Mouse (Mus musculus) cerebellum, adult 18-20 months (tissue): ENCODE results near the gene Ugt1a10.
A peak's percentile ranks its signal among the peaks of the same experiment; 100 is the strongest.
"Not testable (repeated sequence)": the region's sequence is repeated elsewhere in the genome, so short reads cannot be mapped to it uniquely, and the experiment has no call there.

Source experiments
- DNase-seq, 2 experiments: peaks; one replicate each; pipeline ENCODE4 v3.0.0; 2021

Ugt1a10 gene

DNA sequence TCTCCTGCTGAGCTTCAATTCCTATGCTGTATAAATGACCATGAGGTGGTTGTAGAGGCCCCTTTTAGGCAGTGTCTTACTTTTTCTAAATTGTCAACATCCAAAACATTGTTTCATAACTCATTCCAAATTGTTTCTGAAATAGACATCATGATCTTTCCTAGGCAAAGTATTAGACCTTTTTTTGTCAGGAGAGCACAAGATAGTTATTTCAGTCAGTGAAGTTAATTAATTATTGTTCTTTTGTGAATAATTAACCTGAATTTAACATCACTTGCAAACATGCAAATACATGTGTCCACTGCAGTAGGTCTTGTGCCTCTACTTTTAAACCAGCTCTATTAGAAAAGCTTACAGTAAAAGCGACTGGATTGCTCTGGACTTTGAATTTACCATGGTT is at the start of gene Ugt1a10:
Gene Ugt1a10 (plus strand): TSS at position 301 of the 400 bp plus-strand sequence.
- DNase-seq, result no peak

DNA sequence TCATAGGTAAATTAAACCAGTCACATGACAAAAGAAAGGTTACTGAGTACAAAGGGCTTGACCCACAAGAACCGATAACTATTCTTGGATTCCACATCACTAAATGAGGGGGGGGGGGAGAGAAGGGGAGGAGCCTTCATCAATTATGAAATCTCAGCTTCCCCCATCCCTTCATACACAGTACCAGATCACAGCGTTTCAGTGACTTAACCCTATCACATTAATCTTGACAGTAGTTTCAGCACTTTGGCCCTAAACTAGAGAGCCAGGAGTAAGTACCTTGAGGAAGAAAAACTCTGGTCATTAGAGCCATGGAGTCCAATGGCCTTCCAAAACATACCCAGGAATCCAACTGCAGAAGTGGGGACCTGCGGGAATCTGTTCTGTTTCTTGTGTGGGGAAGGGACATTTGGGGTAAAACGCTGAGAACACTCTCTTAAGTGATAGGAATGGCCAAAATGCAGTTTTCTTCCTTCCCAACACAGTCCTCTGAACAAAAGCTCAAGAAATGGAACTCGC is 47.4 kb upstream of the Ugt1a10 start:
- no peak for DNase-seq

DNA sequence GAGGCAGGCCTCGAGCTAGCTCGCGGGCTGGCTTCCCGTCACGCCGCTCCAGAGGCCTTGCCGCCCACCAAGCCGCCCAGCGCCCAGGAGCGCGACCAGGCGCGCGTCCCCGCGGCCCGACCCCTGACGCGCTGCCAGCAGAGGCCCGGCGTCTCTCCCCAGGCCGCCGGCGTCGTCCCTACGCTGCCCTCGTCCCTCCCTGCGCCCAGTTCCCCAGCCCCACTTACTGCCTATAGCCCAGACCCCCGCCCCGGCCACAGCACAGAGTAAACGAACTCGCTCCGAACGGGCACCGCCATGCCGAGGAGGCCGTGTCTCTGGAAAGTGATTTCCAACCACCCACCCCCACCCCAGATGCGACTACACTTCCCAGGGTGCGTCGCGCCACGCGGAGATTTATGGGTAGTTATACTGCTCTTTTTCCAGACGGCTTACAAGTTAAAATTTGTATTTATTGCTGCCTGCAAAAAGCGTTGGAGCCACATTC is 46.9 kb upstream of the Ugt1a10 start, which contains the start of gene Usp40:
Gene Usp40 (minus strand): TSS at position 341 of the 487 bp plus-strand sequence.
- peak; percentile 71 to 81 for DNase-seq

DNA sequence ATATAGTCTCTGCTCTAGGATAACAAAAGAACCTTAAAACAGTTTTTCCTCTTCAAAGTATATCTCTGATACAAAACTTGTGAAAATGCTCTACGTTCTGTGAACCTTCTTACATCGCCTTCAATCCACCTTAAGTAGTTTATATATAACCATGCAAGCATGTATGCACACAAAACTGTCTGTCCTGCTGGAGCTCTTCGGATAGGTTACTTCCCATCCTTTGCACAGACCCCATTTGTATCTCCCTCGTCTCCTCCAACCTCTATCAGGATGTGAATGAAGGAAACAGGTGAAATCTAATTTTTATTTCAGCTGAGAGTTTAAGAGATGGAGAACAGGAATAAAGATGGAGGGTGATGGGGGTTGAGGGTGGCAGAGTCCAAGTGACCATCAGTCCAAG is 46.5 kb upstream of the Ugt1a10 start:
- DNase-seq, result peak in 1 of 2 experiments; percentile 4

DNA sequence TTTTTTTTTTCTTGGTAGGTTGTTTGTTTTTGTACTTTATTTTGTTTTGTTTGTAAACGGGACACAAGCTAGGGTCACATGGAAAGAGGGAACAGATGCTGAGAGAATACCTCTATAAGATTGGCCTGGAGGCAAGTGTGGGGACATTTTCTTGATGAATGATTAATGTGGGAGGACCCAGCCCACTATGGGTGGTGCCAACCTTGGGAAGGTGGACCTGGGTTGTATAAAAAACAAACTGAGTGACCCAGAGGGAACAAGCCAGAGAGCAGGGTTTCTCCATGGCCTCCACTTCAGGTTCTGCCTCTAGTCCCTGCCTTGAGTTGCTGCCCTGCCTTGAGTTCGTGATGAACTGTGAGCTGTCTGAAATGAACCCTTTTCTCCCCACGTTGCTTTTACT is 45.7 kb upstream of the Ugt1a10 start:
- no peak for DNase-seq

DNA sequence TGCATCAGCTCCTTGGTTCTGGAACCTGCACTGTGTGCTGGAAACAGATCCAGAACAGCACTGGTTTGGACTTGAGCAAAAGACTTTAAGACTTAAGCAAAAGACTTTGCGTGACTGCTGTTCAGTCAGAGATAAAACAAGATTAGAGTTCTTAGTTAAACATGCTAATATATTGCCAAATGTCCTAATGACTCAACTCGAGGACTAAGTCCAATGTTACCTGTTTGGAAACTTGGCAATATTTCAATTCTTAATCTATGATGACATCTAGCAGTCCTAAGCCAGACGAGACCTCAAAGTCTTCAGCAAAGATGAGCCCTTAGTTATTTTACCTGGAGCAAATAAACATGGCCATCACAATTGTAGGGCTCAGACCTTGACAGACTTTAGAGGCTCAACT is 41.5 kb upstream of the Ugt1a10 start:
- no peak for DNase-seq

DNA sequence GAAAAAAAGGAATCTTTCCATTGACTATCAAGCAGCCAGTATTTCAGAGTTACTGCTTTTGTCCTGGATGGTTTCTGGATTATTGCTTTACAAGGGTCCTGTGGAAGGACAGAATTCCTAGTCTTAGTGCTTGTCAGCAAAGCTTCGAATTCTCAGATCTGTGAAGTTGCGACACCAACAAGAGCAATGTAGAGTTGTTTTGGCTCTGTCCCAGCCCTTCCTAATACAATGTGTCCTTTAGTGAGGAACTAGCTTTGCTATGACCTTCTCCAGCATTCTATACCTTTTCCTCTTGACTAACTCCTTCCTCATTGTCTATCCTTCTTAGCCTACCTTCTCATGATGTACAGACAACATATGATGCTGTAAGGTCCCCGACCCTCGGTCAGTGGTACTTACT is 41.0 kb upstream of the Ugt1a10 start:
- DNase-seq, result no peak

DNA sequence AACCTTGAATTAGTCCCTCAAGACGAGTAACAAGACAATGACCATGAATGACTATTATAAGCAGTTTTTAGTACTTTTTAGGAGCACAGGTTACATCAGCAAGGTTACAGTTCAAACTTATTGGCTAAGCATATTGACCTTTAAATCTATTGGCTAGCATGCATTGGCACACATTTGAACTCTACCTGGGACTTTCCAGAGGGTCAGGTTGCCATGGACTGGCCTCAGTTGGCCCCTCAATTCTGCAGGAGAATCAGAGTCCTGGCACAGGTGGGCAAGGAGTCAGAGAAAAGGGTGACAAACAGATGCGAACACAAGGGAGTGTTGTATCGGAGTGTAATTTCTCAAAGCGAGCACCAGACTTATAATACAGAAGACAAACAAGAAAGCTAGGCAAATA is 40.5 kb upstream of the Ugt1a10 start:
- no peak for DNase-seq

DNA sequence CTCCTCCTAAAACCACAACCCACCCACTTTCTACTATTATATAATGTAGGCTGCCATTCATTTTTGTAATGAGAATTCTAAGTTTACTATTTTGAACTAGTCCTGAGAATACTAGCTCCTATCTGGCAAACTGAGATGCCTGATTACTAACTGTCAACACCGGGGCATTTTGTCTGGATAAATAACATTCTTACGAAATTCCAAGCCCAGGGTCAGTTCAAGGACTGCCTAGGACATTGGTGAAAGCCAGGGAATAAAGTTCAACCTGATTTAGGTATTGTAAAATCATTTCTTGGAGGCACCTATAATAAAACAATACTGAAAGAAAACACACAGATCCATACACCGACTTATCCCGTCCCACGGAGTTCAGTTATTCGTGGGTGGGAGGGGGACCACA is 39.8 kb upstream of the Ugt1a10 start:
- no peak for DNase-seq

DNA sequence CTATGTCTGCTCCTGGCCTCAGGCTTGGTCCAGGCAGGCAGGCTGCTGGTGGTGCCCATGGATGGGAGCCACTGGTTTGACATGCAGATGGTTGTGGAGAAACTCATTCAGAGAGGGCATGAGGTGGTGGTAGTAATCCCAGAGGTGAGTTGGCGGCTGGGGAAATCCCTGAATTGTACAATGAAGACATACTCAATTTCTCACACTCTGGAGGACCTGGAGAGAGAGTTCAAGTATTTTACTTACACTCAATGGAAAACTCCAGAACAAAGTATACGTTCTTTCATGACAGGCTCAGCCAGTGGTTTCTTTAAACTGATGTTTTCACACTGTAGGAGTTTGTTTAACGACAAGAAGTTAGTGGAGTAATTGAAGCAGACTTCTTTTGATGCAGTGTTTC is 29.9 kb upstream of the Ugt1a10 start:
- not testable (repeated sequence) for DNase-seq

DNA sequence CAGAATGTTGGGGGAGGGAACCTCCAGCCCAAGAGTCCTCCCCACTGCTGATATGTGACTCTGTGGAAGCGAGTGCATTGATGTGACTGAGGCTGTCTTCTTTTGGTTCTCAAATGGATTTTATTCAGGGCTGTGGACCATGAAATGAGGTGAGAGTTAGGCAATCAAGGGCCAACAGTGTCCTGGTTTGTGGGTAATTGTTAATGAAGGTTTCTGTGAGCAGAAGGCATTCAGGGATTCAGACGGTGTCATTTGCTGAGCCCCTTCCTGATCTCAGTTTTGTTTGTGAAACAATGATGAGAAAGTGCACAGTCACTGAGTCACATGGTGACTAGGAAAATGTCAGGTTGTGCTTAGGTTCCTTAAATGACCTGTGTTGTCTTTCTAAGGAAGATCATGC is 12.1 kb upstream of the Ugt1a10 start:
- not testable (repeated sequence) for DNase-seq

DNA sequence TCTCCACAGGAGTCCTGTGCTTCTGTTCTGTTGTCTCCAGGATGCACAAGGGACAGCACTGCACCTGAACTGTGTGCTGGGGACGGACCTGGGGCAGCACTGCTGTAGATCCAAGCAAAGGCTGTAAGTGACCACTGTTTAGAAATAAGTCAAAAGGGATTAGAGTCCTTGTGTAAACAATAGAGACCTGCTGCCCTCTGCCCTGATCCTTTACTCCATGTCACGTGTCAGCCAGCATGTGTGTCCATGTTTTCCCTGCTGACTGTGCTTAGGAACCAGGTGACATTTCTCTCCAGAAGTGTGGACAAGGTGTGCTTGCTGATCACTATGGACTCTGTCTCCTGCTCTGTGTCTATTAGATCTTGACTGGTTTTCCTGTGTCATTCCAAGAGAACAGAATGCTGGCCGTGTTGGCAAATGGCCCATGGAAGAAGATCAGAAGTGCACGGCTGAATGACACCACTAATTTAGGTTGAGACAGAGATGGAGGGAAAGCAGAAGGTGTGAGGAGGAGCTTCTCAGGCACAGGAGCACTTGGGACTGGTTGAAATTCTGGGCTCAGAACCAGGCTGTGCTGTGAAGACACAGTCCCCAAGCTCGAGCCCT is 10.3 kb upstream of the Ugt1a10 start:
- peak; percentile 7 to 8 for DNase-seq

DNA sequence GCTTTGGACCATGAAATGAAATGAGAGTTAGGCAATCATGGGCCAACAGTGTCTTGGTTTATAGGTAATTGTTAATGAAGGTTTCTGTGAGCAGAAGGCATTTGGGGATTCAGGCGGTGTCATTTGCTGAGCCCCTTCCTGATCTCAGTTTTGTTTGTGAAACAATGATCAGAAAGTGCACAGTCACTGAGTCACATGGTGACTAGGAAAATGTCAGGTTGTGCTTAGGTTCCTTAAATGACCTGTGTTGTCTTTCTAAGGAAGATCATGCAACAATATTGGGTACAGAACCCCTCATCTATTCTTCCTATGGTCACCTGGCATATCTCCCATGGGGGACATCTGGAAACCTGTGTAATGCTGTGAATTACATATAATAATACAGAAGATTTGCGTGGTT is 7.8 kb upstream of the Ugt1a10 start:
- not testable (repeated sequence) for DNase-seq

DNA sequence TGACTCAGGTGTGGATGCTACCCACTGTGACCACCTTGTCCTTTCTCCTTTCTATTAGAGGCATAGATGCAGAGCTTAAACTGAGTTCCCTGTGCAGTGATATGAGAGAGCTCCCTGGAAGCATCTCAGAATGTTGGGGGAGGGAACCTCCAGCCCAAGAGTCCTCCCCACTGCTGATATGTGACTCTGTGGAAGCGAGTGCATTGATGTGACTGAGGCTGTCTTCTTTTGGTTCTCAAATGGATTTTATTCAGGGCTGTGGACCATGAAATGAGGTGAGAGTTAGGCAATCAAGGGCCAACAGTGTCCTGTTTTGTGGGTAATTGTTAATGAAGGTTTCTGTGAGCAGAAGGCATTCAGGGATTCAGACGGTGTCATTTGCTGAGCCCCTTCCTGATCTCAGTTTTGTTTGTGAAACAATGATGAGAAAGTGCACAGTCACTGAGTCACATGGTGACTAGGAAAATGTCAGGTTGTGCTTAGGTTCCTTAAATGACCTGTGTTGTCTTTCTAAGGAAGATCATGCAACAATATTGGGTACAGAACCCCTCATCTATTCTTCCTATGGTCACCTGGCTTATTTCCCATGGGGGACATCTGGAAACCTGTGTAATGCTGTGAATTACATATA is 11.4 kb downstream of the Ugt1a10 start:
- DNase-seq, result not testable (repeated sequence)

DNA sequence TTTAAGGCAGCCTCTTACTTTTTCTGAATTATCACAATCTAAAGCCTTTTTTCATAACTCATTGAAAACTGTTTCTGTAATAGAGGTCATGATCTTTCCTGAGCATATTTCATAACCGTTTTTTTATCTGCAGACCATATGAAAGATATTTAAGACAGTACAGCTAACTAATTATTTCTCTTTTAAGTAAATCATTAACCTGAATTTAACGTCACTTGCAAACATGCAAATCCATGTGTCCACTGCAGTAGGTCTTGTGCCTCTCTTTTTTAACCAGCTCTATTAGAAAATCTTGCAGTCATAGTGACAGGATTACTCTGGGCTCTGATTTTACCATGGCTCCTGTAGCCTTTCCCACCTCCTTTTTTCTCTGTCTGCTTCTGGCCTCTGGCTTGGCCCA is 15.3 kb downstream of the Ugt1a10 start, which contains the start of gene Ugt1a9:
Gene Ugt1a9 (plus strand): TSS at position 306 of the 400 bp plus-strand sequence.
- DNase-seq, result no peak

DNA sequence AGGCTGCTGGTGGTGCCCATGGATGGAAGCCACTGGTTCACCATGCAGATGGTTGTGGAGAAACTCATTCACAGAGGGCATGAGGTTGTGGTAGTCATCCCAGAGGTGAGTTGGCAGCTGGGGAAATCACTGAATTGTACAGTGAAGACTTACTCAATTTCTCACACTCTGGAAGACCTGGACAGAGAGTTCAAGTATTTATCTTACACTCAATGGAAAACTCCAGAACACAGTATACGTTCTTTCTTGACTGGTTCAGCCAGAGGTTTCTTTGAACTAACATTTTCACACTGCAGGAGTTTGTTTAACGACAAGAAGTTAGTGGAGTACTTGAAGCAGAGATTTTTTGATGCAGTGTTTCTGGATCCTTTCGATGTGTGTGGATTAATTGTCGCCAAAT is 15.7 kb downstream of the Ugt1a10 start:
- no peak for DNase-seq

DNA sequence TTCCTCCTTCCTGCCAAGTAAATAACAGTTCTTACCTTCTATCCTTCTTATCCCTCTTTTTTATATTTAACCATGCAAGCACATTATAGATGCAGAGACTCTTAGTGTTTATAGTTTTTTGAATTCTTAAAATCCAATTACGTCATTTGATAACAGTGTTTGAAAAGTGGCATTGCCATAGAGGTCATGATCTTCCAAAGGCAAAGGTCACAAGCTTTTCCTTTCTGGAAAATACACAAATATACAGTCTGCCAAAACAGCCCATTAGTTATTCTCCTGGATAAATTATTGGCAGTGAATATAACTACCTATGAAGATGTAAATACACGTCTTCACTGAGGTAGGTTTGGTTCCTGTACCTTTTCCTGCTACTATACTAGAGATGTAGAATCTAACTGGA is 19.3 kb downstream of the Ugt1a10 start:
- no peak for DNase-seq

DNA sequence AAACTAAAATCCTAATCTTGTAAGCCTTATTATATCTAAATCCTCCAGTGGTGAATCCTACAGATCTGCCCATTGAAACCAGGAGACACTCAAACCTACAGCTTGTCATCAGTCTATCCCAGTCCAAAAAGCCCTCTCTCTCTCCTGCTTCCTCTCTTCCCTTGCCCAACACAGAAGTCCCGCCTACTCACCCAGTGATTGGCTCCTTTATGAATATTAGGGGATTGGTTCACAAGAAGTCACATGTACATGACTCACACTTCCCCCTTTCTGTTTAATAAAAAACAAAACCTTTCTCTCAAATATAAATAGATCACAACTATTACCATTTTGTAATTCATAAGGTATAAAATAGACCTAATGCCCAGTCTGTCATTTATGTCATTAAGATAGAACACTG is 21.9 kb downstream of the Ugt1a10 start:
- DNase-seq, result no peak

DNA sequence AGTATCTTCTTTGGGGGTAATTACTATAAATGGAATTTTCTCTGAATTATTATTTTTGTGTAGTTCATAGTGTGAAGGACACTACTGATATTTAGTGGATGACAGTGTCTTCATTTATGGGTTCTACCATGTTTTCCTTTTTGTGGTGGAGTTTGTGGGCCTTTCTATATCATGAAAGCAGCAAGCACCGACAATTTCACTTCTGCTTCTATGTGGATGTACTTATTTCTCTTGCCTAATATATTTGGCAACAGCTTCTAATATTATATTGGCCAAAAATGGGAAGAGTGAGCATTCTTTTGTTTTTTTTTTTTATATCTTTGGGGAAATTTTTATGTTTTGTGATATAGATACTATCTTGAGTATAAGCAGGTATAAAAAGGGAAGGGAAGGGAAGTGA is 26.5 kb downstream of the Ugt1a10 start:
- DNase-seq, result no peak

DNA sequence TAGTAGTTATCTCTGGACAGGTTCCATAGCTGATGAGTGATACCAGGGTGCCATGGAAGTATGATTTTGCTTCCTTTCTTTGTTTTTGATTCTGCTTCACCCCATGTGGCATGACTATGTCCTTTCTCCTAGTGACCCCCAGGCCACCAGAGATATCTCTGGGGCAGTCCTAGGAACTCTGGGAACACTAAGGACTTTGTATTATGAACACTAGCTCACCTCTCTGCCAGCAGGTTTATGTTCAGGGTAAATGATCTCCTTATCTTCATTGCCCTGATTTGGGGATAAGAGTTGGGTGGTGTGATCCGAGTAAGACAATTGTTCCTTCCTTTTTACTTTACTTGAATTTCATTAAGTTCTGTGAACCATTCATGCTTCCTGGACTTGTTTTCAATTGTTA is 30.9 kb downstream of the Ugt1a10 start:
- no peak for DNase-seq

DNA sequence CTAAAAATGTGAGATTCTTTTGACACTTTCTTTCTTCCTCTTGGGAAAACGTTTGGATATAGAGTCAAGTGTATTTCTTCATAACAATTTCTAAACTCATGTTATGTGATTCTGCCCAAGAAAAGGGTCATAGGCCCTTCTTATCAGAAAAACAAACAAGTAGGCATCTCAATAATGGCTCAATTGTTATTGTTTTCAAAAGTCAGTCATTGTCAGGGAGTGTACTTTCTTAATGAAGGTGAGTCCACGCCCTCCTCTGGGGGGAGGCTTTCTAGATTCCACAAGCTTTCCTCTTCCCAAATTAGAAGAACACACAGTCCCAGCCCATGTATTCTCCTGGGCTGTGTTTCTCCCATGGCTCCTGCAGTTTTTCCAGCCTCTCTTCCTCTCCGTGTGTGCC is 32.3 kb downstream of the Ugt1a10 start, which contains the start of gene Ugt1a8:
Gene Ugt1a8 (plus strand): TSS at position 301 of the 400 bp plus-strand sequence.
- no peak for DNase-seq

DNA sequence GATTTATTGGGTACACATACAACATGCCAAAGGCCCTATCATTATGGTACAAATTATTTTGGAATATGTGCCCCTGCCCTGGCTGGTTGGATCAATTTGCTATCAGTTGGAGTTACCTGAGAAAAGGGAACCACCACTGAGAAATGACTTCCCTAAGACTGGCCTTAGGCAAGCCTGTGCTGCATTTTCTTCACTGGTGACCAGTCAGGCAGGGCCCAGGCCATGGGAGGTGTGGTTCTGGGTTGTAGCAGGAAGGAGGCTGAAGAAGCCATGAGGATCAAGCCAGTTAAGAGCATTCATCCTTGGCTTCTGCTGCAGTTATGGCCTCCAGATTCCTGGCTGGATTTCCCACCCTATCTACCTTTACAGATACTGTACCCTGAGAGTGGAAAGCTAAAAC is 37.2 kb downstream of the Ugt1a10 start:
- DNase-seq, result no peak

DNA sequence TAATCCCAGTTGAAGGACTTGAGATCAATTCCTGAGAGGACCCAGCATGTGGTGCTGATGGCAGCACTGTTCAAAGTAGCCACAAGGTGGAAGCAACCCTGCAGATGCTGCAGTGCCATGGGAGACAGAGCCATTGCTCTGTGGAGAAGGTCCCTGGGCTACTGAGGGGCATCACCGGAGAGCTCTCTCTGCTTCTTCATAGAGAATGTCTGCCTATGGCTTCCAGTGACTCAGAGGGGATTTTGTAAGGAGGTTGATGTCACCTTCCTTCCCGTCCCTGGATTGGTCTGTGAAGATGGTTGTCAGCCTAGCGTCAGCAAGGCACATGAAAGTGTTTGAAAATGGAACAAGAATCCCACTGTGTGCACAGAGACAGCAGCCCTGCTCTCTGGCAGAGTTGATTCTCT is 39.1 kb downstream of the Ugt1a10 start:
- not testable (repeated sequence) for DNase-seq

DNA sequence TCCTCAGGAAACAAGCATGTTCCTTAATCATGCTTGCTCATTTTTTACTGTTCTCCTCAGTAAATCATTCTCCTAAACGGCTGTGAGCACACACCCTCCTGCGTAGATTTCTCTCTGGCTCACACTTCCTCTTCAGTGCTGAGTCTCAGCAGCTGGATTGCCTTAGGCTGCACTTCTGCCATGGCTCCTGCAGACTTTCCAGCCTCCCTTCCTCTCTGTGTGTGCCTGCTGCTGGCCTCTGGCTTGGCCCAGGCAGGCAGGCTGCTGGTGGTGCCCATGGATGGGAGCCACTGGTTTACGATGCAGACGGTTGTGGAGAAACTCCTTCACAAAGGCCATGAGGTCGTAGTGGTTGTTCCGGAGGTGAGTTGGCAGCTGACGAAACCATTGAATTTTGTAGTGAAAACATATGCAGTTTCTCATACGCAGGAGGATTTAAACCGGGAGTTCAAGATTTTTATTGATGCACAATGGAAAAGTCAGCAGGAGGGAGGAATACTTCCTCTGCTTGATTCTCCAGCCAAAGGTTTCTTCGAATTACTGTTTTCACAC is 39.8 kb downstream of the Ugt1a10 start, which contains the start of gene Ugt1a7c:
Gene Ugt1a7c (plus strand): TSS at position 122 of the 552 bp plus-strand sequence.
- DNase-seq, result no peak
